Mouse (Mus musculus) lung, postnatal 0 days (tissue): ENCODE data around the gene 1700019D03Rik.

ENCODE experiments used
- CTCF ChIP-seq: IDR thresholded peaks from 2 replicates; pipeline ENCODE4 v1.5.1; 2016; ENCODE audit warnings: antibody characterized with exemption, mild to moderate bottlenecking
- EP300 ChIP-seq: IDR thresholded peaks from 2 replicates; pipeline ENCODE4 v1.6.1; 2016; ENCODE audit warnings: antibody characterized with exemption, mild to moderate bottlenecking, control low read depth

DNA sequence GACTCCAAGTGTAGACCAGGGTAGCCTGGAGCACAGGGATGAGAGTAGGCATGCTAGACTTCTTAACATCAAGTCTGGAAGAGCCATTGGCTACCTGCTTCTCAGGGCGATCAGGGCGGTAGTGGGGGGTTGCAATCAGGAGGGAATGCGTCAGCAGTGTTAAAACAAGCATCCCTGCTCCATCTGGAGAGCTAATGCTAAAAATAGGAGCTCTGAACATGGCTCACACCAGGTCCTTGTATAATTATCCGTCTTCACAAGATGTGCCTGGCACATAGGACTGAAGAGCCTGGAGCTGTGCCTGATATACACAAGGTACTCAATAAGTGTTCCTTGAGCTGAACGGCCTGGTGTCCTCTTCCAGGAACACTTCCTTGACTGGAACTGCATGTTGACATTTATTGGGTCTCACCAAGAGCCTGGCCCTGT is 17.5 kb upstream of the 1700019D03Rik start:
- TF ChIP-seq CTCF = no peak
- no peak for TF ChIP-seq EP300
